18 mouse cellular contexts compared by ENCODE assay signal in the genomic region with DNA sequence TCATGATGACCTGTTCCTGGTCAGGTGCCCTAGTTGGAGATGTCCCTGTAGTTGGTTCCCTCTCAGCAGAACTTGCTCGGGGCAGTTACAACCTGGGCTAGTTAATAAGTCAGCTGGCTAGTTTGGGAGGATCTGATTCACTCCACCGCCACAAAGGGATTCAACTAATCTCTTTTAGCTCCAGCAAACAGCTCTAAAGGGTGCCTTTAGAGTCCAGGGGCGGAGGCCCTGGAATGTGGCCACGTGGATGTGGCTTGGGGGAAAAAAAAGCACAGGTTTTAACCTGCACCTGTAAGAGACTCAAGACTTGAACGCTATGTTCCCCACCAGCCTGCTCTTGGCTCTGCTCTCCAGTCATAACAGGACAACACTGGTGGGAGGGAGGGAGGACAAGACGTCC. TPM values are rescaled to one million over a fixed set of nuclear protein-coding genes. Genes with fewer than 3 reads are reported as not detected.
DNase-seq lines count a peak whose midpoint lies in the region; ATAC-seq lines count a peak whose summit lies in the region.
"Had no signal": no experiment of that assay in that cellular context is flagged by ENCODE, and none has a peak within 500 bp of the region (broad histone marks: within the 10 kb centered on the region; RNA-seq: fewer than 3 reads in every experiment).

No protein-coding gene starts in this region.

- H3K36me3 ChIP-seq in liver, embryonic 13.5 days = peaks cover 5% of the 10 kb centered on the region; the same call in 1 of the 2 replicates
- peaks cover 5% of the 10 kb centered on the region for H3K36me3 ChIP-seq in liver, embryonic 12.5 days

- ATAC-seq in liver, embryonic 13.5 days (ENCODE audit: low read depth) = no peak
- no peak for ATAC-seq in liver, embryonic 12.5 days
- no peak for ATAC-seq in cerebellum, adult (ENCODE audit: insufficient number of reproducible peaks, low FRiP score, low TSS enrichment)
- ATAC-seq: forebrain, embryonic 16.5 days had no signal

- H3K9me3 ChIP-seq in liver, embryonic 13.5 days (replicated peaks) = no peaks in the 10 kb centered on the region
- no peaks in the 10 kb centered on the region for H3K9me3 ChIP-seq in liver, embryonic 12.5 days (replicated peaks)
- H3K9me3 ChIP-seq: hindbrain, embryonic 13.5 days; limb, embryonic 10.5 days had no signal

- H3K4me1 ChIP-seq in liver, embryonic 13.5 days (replicated peaks) = peaks cover 48% of the 10 kb centered on the region
- peaks cover 48% of the 10 kb centered on the region for H3K4me1 ChIP-seq in liver, embryonic 12.5 days

- WGBS in liver, embryonic 13.5 days (ENCODE audit: insufficient replicate concordance) = 59% methylated on average over 6 of the region's 6 CpGs
- WGBS in liver, embryonic 12.5 days (ENCODE audit: insufficient replicate concordance) = 58% methylated on average over 6 of the region's 6 CpGs

- 0 out of 2 replicates have a peak overlapping the region, but pooled peaks have one; percentile 39 for H3K27ac ChIP-seq in liver, embryonic 13.5 days
- no peak overlapping the region for H3K27ac ChIP-seq in liver, embryonic 12.5 days
- H3K27ac ChIP-seq: hindbrain, embryonic 13.5 days; limb, embryonic 10.5 days had no signal

- no peak for DNase-seq in liver, embryonic 13.5 days
- peak; percentile 86 for DNase-seq in fat pad, adult 2 months (ENCODE audit: extremely low read depth, low read depth, low spot score)
- DNase-seq in kidney, adult 8-10 months = peak; percentile 73 to 81
- DNase-seq in lung, postnatal 10 days = peak; percentile 12
- DNase-seq in layer of hippocampus, postnatal 36 days = no peak
- DNase-seq in testis, postnatal 10 days (ENCODE audit: low spot score) = no peak
- DNase-seq: adrenal gland, postnatal 25 days; cerebellum, adult 11-12 months; embryo, embryonic 11 days; gastrocnemius, postnatal 25 days; layer of hippocampus, adult 9-11 months; right cerebral cortex, postnatal 4 days had no signal

- H3K9ac ChIP-seq in liver, embryonic 13.5 days = no peak overlapping the region
- no peak overlapping the region for H3K9ac ChIP-seq in liver, embryonic 12.5 days
- H3K9ac ChIP-seq: hindbrain, embryonic 13.5 days had no signal

- H3K4me3 ChIP-seq in liver, embryonic 13.5 days (replicated peaks) = no peak overlapping the region
- no peak overlapping the region for H3K4me3 ChIP-seq in liver, embryonic 12.5 days
- H3K4me3 ChIP-seq: hindbrain, embryonic 13.5 days; limb, embryonic 10.5 days had no signal

- H3K27me3 ChIP-seq in liver, embryonic 13.5 days = no peaks in the 10 kb centered on the region
- no peaks in the 10 kb centered on the region for H3K27me3 ChIP-seq in liver, embryonic 12.5 days (replicated peaks)
- H3K27me3 ChIP-seq: CH12.LX; hindbrain, embryonic 13.5 days had no signal

- no peak overlapping the region for H3K4me2 ChIP-seq in liver, embryonic 13.5 days
- H3K4me2 ChIP-seq in liver, embryonic 12.5 days = no peak overlapping the region
- H3K4me2 ChIP-seq: hindbrain, embryonic 13.5 days had no signal

RNA-seq across cellular contexts. Expression of gene Capn2, which starts 20.7 kb away (rescaled TPM):
- 22.2 and 25.2 TPM in 2 replicates for polyA plus RNA-seq in liver, embryonic 13.5 days (2015; fragmentation: Nextera tagmentation; extraction: Ambion mirVana)
- 35.4 and 36.6 TPM in 2 replicates for polyA plus RNA-seq in liver, embryonic 12.5 days (2016; fragmentation: Nextera tagmentation; extraction: Ambion mirVana)
- 10 to 100 TPM; 57.9 to 59.5 TPM for total RNA-seq in layer of hippocampus, postnatal 36 days (2021)

Comparison
In these comparisons a context has a peak if more than half of its experiments do, and no peak if none do; other contexts are left out.
1. DNase-seq: peak in fat pad, adult 2 months (single experiment), kidney, adult 8-10 months (2 of 2) and lung, postnatal 10 days (single experiment); none in liver, embryonic 13.5 days (single experiment), layer of hippocampus, postnatal 36 days (0 of 2) and testis, postnatal 10 days (single experiment).